Mouse (Mus musculus) testis, postnatal 14 days (tissue): ENCODE results near the gene Rsph6a.
A peak's percentile ranks its signal among the peaks of the same experiment; 100 is the strongest.

Experiments
- DNase-seq: peaks from one replicate; pipeline ENCODE4 v3.0.0; 2021; ENCODE audit warnings: low spot score

Rsph6a gene

DNA sequence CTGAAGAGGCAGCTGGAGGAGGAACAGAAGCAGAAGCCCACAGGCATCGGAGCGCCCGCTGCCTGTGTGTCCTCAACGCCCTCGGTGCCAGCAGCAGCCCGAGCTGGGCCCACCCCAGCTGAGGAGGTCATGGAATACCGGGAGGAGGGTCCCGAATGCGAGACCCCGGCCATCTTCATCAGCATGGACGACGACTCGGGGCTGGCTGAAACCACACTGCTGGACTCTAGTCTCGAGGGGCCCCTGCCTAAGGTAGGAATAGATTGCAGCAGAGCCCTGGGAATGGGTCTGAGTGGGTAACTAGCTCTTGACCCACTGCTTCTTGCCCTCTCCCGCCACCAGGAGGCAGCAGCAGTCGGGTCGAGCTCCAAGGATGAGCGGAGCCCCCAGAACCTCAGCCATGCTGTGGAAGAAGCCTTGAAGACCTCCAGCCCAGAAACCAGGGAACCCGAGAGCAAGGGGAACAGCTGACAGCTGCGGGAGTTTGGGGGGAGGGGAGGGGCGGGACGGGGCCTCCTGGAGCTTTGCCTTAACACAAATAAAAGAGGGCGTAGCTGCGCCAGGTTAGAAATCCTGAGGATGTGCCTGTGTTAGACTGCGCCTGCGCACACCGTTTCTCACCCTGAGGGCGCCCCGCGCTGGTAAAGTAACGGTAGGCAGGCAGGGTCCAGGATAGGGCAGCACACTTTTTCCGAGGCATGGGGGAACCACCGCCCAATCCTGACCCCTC, at the start of gene Rsph6a:
Gene Rsph6a (plus strand): TSS at position 644 of the 730 bp plus-strand sequence.
- DNase-seq = peak; percentile 72

- DNase-seq = no peak
These were observed 48.9 kb upstream of the Rsph6a start for GRCm38 (mm10) chr7:19005417-19006121.

DNA sequence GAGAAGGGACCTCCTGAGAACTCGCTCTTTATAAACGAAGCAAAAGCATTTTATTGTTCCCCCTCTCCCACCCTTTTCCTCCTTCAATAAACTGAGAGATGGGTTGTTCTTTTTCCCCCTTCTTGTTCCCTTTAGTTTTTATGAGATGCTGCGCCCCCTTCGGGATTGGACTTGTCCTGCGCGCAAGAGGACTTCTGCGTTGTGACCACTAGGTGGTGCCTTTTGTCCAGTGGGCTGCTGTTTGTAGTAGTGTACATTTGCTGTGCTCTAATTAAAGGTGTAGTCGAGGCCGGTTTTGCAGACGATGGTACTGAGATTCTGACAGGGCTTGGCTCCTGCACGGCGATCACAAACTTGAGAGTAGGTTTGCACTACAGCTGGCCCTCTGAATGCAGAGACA, 48.0 kb upstream of the Rsph6a start:
- DNase-seq = no peak

DNA sequence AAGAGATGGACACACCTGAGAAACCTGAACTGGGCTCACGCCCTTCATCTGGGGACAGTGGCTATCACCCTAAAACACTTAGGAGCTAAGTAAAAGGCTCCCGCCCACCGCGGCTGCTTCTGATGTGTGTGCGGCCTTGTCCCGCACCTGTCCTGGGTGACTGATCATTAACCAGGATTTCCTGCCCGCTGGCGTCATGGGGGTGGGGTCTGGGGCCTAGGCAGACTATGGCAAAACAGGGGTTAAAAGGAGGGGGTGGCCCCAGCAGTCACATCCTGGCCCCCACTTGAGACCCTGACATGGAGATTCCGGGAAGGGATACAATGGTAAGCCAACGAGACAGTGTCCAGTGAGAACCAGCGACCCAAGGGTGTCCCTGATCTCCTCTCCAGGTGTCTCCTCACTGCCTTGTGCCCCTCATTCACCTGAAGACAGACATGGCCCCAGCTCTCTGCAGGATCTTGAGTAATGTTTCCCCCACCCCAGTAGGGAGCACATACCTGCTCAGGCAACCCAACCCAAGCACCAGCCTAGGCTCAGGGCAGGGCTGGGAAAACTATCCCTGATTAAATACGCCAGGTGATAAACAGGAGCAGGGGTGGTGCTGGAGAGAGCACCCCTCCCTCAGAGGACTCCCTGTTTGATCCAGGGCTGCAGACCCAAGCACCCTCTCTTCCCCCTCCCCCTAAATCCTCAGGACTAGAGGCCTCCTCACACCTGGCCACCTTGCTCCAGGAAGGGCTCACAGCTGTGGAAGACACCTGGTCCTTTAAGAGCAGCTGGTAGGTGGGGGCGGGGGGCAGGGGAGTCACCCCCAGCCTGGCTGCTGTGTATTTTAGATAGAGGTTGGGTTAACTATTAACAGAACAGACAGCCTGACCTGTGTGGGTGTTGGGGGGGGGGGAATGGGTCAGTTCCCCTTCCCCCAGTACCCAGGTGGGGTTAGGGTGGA, 47.2 kb upstream of the Rsph6a start:
- no peak for DNase-seq

GRCm38 (mm10) chr7:19010581-19010980, 43.9 kb upstream of the Rsph6a start:
- DNase-seq = no peak

DNA sequence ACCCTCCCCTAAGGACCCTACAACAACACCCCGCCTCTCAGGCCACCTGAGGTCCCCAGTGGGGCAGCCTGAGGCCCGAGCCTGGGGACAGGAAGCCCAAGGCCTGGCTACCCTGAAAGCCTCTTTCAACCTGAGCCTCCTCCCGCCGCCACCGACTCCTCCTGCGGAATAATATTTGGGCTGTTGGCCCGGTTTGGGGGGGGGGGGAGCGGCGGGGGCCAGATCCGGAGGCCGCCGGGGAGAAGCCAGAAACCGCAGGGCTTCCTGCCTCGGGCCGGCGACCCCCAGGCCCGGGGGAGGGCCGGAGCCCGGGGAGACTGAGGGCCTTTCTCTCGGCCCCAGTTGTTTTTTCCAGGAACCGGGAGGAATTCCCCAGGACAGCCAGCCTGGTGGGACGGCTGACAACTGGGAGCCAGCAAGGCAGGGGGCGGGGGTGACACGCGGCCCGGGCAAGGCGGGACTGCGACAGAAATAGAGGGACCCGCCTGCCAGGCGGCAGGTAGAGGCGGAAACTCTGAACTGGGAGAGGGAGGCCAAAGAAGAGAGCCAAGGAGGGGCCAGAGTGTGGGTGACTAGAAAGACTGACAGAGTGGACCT, 42.4 kb upstream of the Rsph6a start:
- no peak for DNase-seq

GRCm38 (mm10) chr7:19012882-19013281, 41.6 kb upstream of the Rsph6a start:
- DNase-seq = no peak

- DNase-seq = no peak
These were observed 40.0 kb upstream of the Rsph6a start for GRCm38 (mm10) chr7:19014452-19014851.

GRCm38 (mm10) chr7:19016042-19016441, 38.4 kb upstream of the Rsph6a start:
- no peak for DNase-seq

DNA sequence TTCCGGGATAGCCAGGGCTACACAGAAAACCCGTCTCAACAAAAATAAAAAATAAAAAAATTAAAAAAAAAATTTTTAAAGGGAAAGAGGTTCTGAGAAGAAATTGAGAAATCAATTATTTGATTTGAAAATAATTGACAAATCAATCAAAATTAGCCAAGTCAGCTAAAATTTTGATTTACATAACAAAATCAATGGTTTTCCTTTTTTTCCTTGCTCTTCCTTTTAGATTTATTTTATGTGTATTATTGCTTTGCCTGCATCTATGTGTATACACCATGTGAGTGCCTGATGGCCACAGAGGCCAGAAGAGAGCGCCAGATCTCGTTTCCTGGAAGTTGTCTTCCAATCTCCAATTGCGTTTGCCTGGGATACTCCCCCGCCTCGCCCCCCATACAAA, 36.6 kb upstream of the Rsph6a start:
- no peak for DNase-seq

DNA sequence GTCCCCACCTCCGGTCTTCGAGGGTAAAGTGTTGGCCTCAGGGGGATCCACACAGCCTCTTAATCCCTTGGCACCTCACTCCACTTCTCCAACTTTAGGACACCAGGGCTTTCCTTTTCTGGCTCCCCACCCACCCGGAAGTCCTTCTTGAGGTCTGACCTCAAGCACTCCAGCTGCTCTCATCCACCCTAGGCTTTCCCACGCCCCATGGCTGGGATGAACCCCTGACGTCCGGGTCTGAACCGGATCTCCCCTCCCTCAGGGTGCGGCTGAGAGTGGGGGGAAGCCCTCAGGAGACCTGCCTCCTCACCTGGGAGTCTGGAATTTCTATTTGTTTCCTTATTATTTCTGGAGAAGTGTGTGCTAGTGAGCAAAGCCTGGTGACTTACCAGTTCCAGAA, 33.4 kb upstream of the Rsph6a start:
- no peak for DNase-seq

GRCm38 (mm10) chr7:19022189-19022958, 32.1 kb upstream of the Rsph6a start:
- no peak for DNase-seq

DNA sequence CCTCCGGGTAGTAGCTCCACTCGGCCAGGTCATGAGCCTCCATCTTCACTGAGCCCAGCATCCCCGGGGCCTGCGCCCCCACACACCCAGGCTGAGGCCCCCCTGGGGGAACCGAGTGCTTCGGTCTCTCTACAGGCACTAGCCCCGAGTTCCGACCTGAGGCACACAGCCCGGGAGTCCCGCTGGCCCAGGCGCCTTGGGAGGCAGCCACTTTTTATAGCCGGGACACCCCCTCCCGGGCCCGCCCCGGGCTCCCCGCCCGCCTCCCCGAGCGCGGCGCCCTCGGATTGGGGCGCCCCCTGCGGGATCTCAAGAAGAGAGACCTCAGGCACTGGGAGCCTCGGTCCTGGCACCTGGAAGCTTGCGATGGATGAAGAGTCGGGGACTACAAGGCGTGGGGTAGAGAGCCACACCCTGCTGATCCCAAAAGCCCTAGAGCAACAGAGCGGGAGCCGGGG, 31.1 kb upstream of the Rsph6a start, which contains the start of gene Foxa3:
Gene Foxa3 (minus strand): TSS at position 182 of the 458 bp plus-strand sequence.
- peak; percentile 64 for DNase-seq

DNA sequence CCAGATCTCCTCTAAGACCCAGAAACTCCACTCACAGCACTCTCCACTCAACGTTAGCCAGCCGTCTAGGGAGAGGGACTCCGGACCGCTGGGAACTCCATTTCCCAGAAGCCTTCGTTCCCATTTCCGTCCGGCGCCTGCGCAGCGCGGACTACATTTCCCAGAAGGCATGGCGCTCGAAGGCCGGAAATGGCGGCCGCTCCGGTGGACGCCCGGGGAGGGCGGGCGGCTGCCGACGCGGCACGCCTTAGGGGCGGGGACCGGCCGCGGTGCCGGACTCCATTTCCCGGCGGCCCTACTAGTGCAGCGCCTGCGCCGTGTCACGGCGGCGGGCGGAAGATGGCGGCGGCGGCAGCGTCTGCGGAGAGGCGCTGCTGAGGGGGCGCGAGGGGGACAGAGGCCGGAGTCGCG, 30.4 kb upstream of the Rsph6a start, which contains the start of gene Sympk:
Gene Sympk (plus strand): TSS at position 282 of the 411 bp plus-strand sequence.
- peak; percentile 96 for DNase-seq

GRCm38 (mm10) chr7:19024581-19025255, 29.8 kb upstream of the Rsph6a start:
- DNase-seq = peak; percentile 67

DNA sequence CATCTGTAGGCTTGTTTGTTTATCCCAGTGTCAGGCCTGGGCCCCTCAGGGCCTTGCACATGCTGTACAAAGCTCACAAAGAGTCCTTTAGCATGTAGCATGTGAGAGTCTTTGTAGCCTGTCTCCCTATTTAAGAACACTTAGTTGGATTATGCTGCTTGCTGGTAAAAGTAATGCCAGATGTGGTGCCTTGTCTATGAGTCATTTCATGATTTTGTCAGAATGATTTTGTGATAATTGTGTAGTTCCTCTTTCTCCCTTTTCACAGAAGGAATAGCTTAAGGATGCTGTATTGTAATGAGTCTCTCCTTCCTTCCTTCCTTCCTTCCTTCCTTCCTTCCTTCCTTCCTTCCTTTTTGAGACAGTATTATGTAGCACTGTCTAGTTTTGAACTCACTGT, 26.4 kb upstream of the Rsph6a start:
- no peak for DNase-seq

DNA sequence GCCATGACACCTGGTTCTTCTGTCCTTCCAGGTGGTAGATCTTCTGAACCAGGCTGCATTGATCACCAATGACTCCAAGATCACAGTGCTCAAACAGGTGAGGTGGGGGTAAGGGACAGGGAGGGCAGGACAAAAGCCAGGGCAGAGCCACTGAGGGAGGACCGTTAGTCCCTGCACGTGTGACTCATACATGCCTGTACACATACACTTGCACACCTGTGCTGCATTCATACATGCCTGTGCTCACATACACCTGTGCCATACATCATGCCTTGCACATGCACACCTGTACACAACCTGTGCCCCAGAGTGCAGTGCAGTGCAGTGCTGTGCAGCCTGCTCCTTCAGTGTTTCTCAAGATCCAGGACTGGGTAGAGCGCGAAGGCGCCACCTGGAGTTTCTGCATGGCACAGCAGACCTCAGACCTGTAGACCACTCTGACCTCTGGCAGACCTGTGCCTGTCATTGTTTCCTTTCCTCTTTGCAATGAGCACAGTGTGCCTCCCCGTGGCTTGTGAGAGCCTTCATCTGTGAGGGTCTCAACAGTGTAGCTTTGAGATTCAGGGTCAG, 25.3 kb upstream of the Rsph6a start:
- no peak for DNase-seq

DNA sequence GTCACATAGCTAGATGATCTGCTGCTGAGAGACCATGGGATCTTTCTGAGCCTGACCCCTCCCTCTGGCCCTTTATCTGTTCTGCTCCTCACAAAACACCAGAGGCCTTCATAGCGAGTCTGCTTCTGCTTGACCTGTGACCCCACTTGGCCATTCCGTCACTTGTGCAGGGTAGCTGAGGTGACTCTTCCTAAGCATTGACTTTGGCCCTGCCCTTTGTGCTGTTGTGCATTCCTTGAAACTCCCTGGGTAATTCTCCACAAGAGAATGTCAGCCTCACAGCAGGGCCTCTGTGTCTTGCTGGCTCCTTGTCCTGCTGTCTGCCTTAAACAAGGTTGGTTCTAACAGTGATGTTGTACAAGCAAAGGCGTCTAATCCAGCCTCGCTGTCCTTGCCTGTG, 22.8 kb upstream of the Rsph6a start:
- no peak for DNase-seq

DNA sequence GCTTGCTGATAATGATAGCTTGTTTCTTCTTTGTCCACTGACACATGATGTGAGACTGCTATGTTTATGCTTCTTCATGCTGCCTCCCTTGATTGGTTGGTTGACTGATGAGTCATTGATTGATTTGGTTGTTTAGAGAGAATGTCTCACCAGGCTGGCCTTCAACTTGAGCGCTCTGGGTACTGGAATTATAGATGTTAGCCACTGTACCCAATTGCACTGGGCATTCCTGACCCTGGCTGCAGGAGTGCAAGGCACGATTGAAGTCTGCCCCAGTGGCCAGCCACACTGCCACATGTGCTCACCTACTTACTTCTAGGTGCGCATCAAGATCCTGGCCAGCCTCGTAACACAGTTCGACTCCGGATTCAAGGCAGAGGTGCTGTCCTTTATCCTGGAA, 9.9 kb upstream of the Rsph6a start:
- DNase-seq = no peak
